Mouse (Mus musculus): ENCODE results near the gene Tyw3. TPM values are rescaled to one million over a fixed set of nuclear protein-coding genes. Genes with fewer than 3 reads are reported as not detected.
"Not testable (repeated sequence)": the region's sequence is repeated elsewhere in the genome, so short reads cannot be mapped to it uniquely, and the experiment has no call there.

The Tyw3 gene
- 8.6 and 14.6 TPM in 2 replicates for polyA plus RNA-seq (2015; fragmentation: Nextera tagmentation; extraction: Ambion mirVana)

DNA sequence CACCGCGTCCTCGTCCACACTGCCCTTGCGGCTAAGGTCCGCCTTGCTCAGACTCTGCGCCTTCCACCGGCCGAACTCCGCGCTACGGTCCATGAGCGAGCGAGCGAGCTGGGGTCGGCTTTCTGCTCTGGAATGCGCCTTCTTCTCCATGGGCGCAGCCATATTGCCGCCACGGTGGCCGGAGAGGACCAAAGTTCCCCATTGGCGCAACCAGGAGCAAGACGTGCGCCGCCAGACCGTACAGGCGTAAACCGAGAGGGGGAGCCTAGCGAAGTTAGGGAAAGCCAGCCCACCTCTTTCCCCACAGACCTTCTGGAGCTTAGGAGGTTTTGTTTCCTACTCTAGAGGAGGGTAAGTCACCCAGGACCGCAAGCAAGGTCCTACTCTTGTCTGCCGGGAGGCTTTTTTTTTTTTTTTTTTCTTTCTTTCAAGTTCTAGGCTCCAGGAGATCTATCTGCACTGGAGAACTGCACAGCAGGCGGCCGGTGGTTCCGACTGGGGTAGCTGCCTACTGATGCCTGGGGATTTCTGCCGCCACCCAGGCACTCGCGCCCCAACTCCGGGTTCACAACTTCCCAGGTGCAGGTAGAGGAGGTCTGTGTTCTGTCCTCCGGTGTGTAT is at the start of gene Tyw3:
Gene Tyw3, minus strand, starts transcription at position 171 of the 621 bp plus-strand sequence.
- H3K9me3 ChIP-seq, result no peaks in the 10 kb centered on the region
- peak; percentile 97 for ATAC-seq (ENCODE audit: low read depth)
- under 1% methylated on average over 38 of the region's 38 CpGs for WGBS
- peak within 1 kb of the TSS; percentile 92 for H3K27ac ChIP-seq (replicated peaks)
- H3K4me3 ChIP-seq, result peak within 1 kb of the TSS; percentile 72
- H3K27me3 ChIP-seq, result no peaks in the 10 kb centered on the region
- H3K4me2 ChIP-seq, result peak within 1 kb of the TSS; percentile 65
- H3K36me3 ChIP-seq, result peaks cover 23% of the 10 kb centered on the region
- peak within 1 kb of the TSS; percentile 80 for H3K9ac ChIP-seq
- H3K4me1 ChIP-seq (replicated peaks), result peaks cover 13% of the 10 kb centered on the region

DNA sequence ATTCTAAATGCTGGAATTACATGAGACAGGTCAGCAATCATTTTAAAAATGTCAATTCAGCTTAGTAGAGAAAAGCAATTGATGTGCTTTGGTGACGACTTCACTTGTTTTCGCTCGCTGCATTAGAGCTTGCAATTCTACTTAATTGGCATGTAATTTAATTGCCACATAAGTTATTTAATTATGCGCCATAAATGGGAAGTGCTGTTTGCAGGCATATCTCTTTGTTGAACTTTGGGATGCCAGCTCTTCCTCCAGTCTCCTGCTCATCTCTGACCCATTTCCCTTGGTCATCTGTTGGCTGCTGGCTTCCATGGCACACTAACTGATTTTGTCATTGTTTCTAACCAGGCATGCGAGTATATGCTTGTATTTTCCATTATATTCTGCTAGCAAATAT is 36.2 kb upstream of the Tyw3 start:
- no peak overlapping the region for H3K27ac ChIP-seq (replicated peaks)
- no peaks in the 10 kb centered on the region for H3K9me3 ChIP-seq
- ATAC-seq (ENCODE audit: low read depth), result no peak
- no peaks in the 10 kb centered on the region for H3K27me3 ChIP-seq
- H3K9ac ChIP-seq, result no peak overlapping the region
- no peak overlapping the region for H3K4me3 ChIP-seq
- no peaks in the 10 kb centered on the region for H3K4me1 ChIP-seq (replicated peaks)
- no peaks in the 10 kb centered on the region for H3K36me3 ChIP-seq
- WGBS, result 64% methylated on average over 5 of the region's 5 CpGs
- H3K4me2 ChIP-seq, result no peak overlapping the region

DNA sequence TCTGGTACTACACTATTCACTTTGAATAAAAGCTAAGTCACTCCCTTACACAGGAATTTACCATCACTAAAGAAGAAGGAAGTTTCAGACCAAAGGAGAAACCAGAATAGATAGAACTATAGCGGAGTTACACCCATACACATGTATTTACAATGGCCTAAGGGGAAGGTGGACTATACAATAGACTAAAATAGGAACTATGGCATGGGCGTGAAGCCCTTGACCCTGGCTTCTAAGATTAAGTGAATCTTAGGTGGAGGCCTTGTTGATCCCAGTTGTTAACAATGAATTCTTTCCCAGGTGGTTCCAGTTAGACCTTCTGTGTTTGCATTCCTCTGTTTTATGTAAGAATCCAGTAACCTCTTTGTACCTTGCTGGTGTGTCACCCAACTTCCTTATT is 34.4 kb upstream of the Tyw3 start:
- H3K4me1 ChIP-seq (replicated peaks); H3K9me3 ChIP-seq; H3K27me3 ChIP-seq; ATAC-seq (ENCODE audit: low read depth); H3K9ac ChIP-seq; H3K27ac ChIP-seq (replicated peaks); H3K4me2 ChIP-seq; H3K4me3 ChIP-seq; H3K36me3 ChIP-seq: not testable (repeated sequence)
- WGBS, result 92% methylated on average over 2 of the region's 2 CpGs

DNA sequence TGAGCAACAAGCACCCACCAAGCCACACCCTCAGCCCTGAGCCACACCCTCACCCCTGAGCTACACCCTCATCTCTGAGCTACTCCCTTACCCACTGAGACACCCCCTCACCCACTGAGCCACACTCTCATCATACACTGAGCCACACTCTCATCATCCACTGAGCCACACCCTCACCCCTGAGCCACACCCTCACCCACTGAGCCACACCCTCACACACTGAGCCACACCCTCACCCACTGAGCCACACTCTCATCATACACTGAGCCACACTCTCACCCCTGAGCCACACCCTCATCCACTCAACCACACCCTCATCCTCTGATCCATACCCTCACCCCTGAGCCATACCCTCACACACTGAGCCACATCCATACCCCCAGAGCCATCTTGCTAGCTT is 31.4 kb upstream of the Tyw3 start:
- peak; percentile 50; the same call in 1 of the 2 replicates for ATAC-seq (ENCODE audit: low read depth)
- Histone ChIP-seq H3K27ac (replicated peaks) (no peak overlapping the region), H3K4me3 (no peak overlapping the region), H3K4me1 (replicated peaks) (no peaks in the 10 kb centered on the region), H3K9me3 (no peaks in the 10 kb centered on the region), H3K9ac (no peak overlapping the region), H3K36me3 (no peaks in the 10 kb centered on the region), H3K27me3 (no peaks in the 10 kb centered on the region), H3K4me2 (no peak overlapping the region)

DNA sequence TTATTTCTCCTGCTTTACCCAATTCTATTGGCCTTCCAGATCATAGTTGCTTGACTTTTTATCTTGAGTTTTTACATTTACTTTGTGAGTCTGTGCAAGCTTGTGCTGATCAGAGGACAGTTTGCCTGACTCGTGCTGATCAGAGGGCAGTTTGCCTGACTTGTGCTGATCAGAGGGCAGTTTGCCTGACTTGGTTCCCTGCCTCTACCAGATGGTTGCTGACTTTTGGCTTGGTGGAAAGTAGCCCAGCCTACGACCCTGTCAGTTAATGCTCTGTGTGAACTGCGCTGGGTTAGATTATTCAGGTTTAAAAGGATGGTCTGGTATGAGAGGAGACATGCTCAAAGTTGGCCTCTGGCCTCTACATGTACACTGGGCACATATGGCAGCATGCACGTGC is 19.2 kb upstream of the Tyw3 start:
- ATAC-seq (ENCODE audit: low read depth), result no peak
- no peaks in the 10 kb centered on the region for H3K4me1 ChIP-seq (replicated peaks)
- H3K9ac ChIP-seq, result no peak overlapping the region
- H3K4me2 ChIP-seq, result no peak overlapping the region
- no peaks in the 10 kb centered on the region for H3K9me3 ChIP-seq
- 94% methylated on average over 4 of the region's 4 CpGs for WGBS
- H3K36me3 ChIP-seq, result no peaks in the 10 kb centered on the region; the same call in 1 of the 2 replicates
- H3K27me3 ChIP-seq, result no peaks in the 10 kb centered on the region
- no peak overlapping the region for H3K4me3 ChIP-seq
- no peak overlapping the region for H3K27ac ChIP-seq (replicated peaks)

DNA sequence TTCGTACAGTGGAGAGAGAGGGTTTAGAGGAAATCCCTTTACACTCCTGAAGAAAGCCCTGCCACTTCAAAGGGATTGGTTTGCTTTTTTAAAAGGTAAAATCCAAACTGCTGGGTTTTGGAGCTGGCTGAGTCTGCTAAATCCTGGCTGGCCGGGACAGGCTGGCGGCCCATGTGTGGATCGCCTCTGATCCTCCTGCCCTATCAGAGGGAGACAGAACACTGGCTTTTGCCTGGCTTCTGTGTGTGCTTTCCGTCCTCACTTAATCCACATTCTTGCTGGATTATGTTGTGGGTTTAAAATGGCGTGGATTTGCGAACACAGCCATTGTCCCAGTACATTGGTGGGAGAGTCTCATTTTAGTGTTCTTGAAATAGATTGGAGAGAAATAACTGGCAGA is 18.4 kb upstream of the Tyw3 start:
- no peak for ATAC-seq (ENCODE audit: low read depth)
- Histone ChIP-seq H3K36me3 (no peaks in the 10 kb centered on the region; the same call in 1 of the 2 replicates), H3K27ac (replicated peaks) (no peak overlapping the region), H3K4me2 (no peak overlapping the region), H3K9ac (no peak overlapping the region), H3K4me1 (replicated peaks) (no peaks in the 10 kb centered on the region), H3K4me3 (no peak overlapping the region), H3K27me3 (no peaks in the 10 kb centered on the region), H3K9me3 (no peaks in the 10 kb centered on the region)
- 93% methylated on average over 7 of the region's 7 CpGs for WGBS

DNA sequence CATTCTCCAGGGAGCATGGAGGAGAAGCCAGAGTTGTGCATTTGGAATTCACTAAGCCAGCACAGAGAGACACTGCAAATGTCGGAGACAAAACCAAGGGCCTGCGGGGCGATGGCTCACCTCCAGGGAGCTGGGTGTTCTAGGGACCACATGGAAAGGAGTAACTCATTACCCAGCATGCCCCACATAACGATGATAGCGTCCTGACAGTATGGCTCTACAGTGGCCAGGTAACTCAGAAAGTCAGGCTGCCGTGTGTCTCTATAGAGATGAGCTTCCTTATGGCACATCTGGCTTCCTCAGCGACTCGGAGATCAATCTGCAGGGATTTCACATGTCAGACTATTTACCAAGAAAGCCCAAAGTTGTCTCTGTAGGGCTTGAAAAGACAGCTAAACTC is 17.9 kb upstream of the Tyw3 start:
- Histone ChIP-seq H3K4me1 (replicated peaks) (no peaks in the 10 kb centered on the region), H3K9me3 (no peaks in the 10 kb centered on the region), H3K9ac (no peak overlapping the region), H3K27me3 (no peaks in the 10 kb centered on the region), H3K4me2 (no peak overlapping the region), H3K4me3 (no peak overlapping the region), H3K36me3 (no peaks in the 10 kb centered on the region; the same call in 1 of the 2 replicates), H3K27ac (replicated peaks) (no peak overlapping the region)
- WGBS, result 97% methylated on average over 8 of the region's 8 CpGs
- no peak for ATAC-seq (ENCODE audit: low read depth)

DNA sequence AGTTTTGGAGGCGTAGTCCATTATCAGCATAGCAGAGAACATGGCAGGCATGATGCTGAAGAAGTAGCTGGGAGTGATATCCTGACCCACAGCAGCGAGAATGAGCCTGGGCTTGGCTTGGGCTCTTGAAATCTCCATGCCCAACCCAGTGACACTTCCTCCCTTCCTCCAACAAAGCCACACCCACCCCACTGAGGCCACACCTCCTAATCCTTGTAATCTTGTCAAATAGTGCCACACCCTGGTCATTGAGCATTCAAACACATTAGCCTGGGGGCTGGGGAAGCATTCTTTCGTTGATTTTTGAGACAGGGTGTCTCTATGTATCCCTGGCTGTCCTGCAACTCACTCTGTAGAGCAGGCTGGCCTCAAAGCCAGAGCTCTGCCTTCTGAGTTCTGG is 15.0 kb upstream of the Tyw3 start:
- Histone ChIP-seq H3K4me1 (replicated peaks) (no peaks in the 10 kb centered on the region), H3K4me2 (no peak overlapping the region), H3K36me3 (no peaks in the 10 kb centered on the region; the same call in 1 of the 2 replicates), H3K4me3 (no peak overlapping the region), H3K27me3 (no peaks in the 10 kb centered on the region), H3K9me3 (no peaks in the 10 kb centered on the region), H3K27ac (replicated peaks) (no peak overlapping the region), H3K9ac (no peak overlapping the region)
- WGBS, result 81% methylated on average over 3 of the region's 3 CpGs
- ATAC-seq (ENCODE audit: low read depth), result no peak

DNA sequence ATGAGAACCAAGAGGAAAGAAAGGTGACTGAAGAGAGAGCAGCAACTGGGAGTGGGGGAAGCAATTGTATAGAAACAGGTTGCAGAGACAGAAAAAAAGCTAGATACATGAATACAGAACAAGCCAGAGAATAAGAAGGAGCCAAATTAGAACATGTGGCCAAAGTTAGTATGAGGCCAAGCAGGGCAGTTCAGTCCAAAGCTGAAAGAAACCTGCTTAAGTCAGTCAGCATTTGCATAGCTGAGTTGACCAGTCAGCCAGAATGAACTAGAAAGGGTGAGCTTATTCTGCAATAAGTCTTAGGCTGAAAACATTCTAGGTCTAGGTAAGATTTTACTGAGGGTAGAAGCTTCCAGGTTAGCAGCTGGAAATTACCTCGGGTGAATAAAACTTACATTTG is 11.0 kb upstream of the Tyw3 start:
- Histone ChIP-seq H3K9ac (no peak overlapping the region), H3K27me3 (no peaks in the 10 kb centered on the region), H3K4me2 (no peak overlapping the region), H3K4me1 (replicated peaks) (no peaks in the 10 kb centered on the region), H3K27ac (replicated peaks) (no peak overlapping the region), H3K36me3 (no peaks in the 10 kb centered on the region), H3K4me3 (no peak overlapping the region), H3K9me3 (no peaks in the 10 kb centered on the region)
- WGBS, result 72% methylated on average over 1 of the region's 1 CpGs
- no peak for ATAC-seq (ENCODE audit: low read depth)

DNA sequence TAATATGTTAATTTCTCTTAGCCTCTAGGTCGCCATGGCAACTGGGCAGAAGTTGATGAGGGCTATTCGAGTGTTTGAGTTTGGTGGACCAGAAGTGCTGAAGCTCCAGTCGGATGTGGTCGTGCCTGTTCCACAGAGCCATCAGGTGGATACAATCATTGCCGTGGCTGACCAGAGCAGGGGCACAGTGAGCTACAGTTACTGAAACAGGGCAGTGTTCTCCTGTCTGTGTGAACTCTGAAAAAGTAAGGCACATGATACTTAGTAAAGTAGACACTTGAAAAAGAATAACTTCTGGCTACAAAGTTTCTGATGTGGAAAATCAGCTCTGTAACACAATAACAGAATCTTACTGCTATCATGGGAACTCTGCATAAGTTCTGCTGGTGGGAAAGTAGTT is 8.0 kb upstream of the Tyw3 start:
- Histone ChIP-seq H3K27me3 (no peaks in the 10 kb centered on the region), H3K4me1 (replicated peaks) (no peaks in the 10 kb centered on the region), H3K9ac (no peak overlapping the region), H3K4me2 (no peak overlapping the region), H3K9me3 (no peaks in the 10 kb centered on the region), H3K4me3 (no peak overlapping the region), H3K36me3 (no peaks in the 10 kb centered on the region), H3K27ac (replicated peaks) (no peak overlapping the region)
- 68% methylated on average over 5 of the region's 5 CpGs for WGBS
- ATAC-seq (ENCODE audit: low read depth), result no peak

DNA sequence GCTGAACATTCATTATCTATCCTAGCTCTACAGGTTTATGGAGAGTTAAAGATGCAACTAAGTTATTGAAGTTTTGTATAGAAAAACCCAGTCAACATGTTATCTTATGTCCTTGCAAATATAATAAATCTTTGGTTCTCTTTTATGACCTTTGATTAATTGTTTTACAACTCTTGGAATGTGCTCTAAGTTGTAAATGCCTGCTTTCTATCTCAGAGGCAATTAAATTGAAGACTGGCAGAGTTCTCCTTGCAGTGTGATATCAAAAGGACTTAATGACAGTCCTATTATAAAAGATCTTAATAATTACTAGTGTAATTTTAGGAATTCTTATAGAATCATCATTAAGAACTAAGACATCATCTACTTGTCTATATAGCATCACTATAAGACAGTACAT is 5.2 kb upstream of the Tyw3 start:
- no peaks in the 10 kb centered on the region for H3K9me3 ChIP-seq
- no peak overlapping the region for H3K4me2 ChIP-seq
- H3K4me1 ChIP-seq (replicated peaks), result peaks cover 9% of the 10 kb centered on the region; the same call in 1 of the 2 replicates
- no peaks in the 10 kb centered on the region for H3K36me3 ChIP-seq
- no peak overlapping the region for H3K9ac ChIP-seq
- no peak overlapping the region for H3K27ac ChIP-seq (replicated peaks)
- H3K4me3 ChIP-seq, result no peak overlapping the region
- no peaks in the 10 kb centered on the region for H3K27me3 ChIP-seq
- ATAC-seq (ENCODE audit: low read depth), result no peak

DNA sequence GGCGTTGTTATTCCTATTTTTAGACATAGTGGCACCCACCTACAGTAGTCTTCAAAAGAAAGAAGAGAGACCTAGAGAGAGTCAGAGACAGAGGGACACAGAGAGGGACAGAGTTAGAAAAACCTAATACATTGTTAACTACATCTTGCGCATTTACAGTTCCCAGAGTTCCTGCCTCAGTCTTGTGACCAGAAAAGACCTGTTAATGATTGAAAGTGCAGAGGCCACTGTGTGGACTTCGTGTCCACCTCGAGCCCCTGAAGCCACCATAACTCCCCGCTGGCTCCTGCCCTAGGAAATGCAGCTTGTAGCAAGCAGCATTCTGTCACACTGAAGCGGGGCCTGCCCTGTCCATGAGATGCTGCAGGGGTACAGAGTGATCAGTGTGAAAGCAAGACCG is 657 bp upstream of the Tyw3 start:
- peak overlapping the region; percentile 65 for H3K4me2 ChIP-seq
- ATAC-seq (ENCODE audit: low read depth), result no peak
- no peaks in the 10 kb centered on the region for H3K27me3 ChIP-seq
- peak overlapping the region; percentile 72 for H3K4me3 ChIP-seq
- H3K27ac ChIP-seq (replicated peaks), result no peak overlapping the region
- H3K4me1 ChIP-seq (replicated peaks), result peaks cover 13% of the 10 kb centered on the region
- peak overlapping the region; percentile 80 for H3K9ac ChIP-seq
- peaks cover 18% of the 10 kb centered on the region for H3K36me3 ChIP-seq
- 38% methylated on average over 7 of the region's 7 CpGs for WGBS
- H3K9me3 ChIP-seq, result no peaks in the 10 kb centered on the region

DNA sequence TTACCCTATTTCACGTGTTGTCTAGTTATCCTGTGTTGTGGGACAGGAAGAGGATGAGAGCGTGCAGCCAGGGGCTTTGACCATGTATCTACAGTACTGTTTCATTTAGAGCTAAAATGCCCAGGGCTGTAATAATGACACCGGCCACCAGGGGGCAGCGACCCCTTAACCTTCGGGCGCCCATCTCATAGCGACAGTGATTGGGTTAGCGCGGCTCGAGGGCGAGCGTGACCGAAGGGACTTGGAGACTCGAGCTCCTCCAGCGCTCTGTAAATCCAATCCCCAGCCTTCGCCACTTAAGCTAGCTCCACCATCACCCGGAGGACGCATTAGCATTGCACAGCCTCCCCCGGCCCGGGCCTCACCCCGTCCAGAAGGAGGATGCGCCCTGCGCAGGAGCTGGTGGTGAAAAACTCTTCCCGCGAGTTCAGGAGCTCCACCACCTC is 393 bp downstream of the Tyw3 start, which contains the start of gene Cryz:
Gene Cryz, plus strand, starts transcription at position 224 of the 446 bp plus-strand sequence.
- Histone ChIP-seq H3K4me1 (replicated peaks) (peaks cover 13% of the 10 kb centered on the region), H3K4me3 (peak within 1 kb of the TSS; percentile 72), H3K9ac (peak within 1 kb of the TSS; percentile 80), H3K9me3 (no peaks in the 10 kb centered on the region), H3K27ac (replicated peaks) (peak within 1 kb of the TSS; percentile 92), H3K27me3 (no peaks in the 10 kb centered on the region), H3K36me3 (peaks cover 28% of the 10 kb centered on the region), H3K4me2 (peak within 1 kb of the TSS; percentile 65)
- peak; percentile 90 for ATAC-seq (ENCODE audit: low read depth)
- WGBS, result 0% methylated on average over 25 of the region's 25 CpGs
